Comparison of ENCODE assay signal across 9 mouse cellular contexts in the genomic region with DNA sequence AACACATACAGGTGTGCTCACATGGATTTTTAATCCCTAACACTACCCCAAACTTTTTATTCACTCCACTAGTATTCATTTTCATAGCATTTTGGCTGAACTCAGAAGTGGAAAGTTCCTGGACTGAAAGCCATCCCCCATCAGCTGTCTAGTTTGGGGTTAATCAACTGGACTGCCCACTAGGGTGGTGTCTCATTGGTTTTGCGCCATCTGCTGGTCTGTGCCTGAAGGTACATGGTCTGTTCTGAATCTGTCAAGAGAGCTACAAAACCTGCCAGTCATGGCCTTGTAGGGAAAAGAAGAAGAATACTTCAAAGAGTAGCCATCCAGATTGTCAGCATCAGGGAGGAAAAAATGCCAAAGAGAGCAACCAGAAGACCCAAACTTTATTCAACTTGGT.
DNase-seq lines count a peak whose midpoint lies in the region; ATAC-seq and TF ChIP-seq lines count a peak whose summit lies in the region.
"Had no signal": no experiment of that assay in that cellular context is flagged by ENCODE, and none has a peak within 500 bp of the region (broad histone marks: within the 10 kb centered on the region; RNA-seq: fewer than 3 reads in every experiment).

No protein-coding gene starts in this region.

- no peak overlapping the region for H3K27ac ChIP-seq in layer of hippocampus, adult 2 months
- no peak overlapping the region for H3K27ac ChIP-seq in bone marrow macrophage, adult 2 months (ENCODE audit: insufficient read depth, low read depth, low read length)
- H3K27ac ChIP-seq: lung, embryonic 15.5 days had no signal

- intact Hi-C loops in left cerebral cortex, postnatal 4 days (cut with DNase I): no loop called here

- DNase-seq in layer of hippocampus, adult 2 months (ENCODE audit: low spot score in 2 of 2): peak; percentile 19 to 43
- DNase-seq in layer of hippocampus, postnatal 14 days (ENCODE audit: low spot score in 2 of 2): no peak
- DNase-seq in Muller cell, postnatal 12 days (ENCODE audit: inconsistent ontology term): peak; percentile 66
- peak; percentile 61 for DNase-seq in forelimb bud, embryonic 11.5 days (ENCODE audit: low read depth, low spot score)
- peak; percentile 68 for DNase-seq in left cerebral cortex, postnatal 4 days
- DNase-seq in ovary, postnatal 14 days (ENCODE audit: low spot score): peak; percentile 49

- H3K4me3 ChIP-seq in layer of hippocampus, adult 2 months: no peak overlapping the region
- H3K4me3 ChIP-seq in bone marrow macrophage, adult 2 months (ENCODE audit: insufficient read depth, low read length): no peak overlapping the region
- H3K4me3 ChIP-seq: lung, embryonic 15.5 days had no signal

- peak; percentile 85 for TF ChIP-seq CTCF in layer of hippocampus, adult 2 months (conservative IDR thresholded peaks at IDR 0.05)
- TF ChIP-seq CTCF in bone marrow macrophage, adult 2 months (IDR thresholded peaks at IDR 0.05; ENCODE audit: low read depth, low read length): peak; percentile 18; the same call in 1 of the 2 replicates

- ATAC-seq in erythroid progenitor cell, adult 5-6 weeks (replicated peaks; ENCODE audit: low FRiP score, poor library complexity, severe bottlenecking): no peak

- TF ChIP-seq POLR2A in bone marrow macrophage, adult 2 months (IDR thresholded peaks at IDR 0.05; ENCODE audit: borderline replicate concordance, low read depth, low read length): no peak

- H3K4me1 ChIP-seq in bone marrow macrophage, adult 2 months (ENCODE audit: control insufficient read depth, insufficient read depth, low read length): no peaks in the 10 kb centered on the region
- H3K4me1 ChIP-seq: lung, embryonic 15.5 days had no signal

Comparison
In these comparisons a context has a peak if more than half of its experiments do, and no peak if none do; other contexts are left out.
1. DNase-seq: peak in layer of hippocampus, adult 2 months (2 of 2), Muller cell, postnatal 12 days (single experiment), forelimb bud, embryonic 11.5 days (single experiment), left cerebral cortex, postnatal 4 days (single experiment) and ovary, postnatal 14 days (single experiment); none in layer of hippocampus, postnatal 14 days (0 of 2).